Mouse (Mus musculus): ENCODE results near the gene Elmo3. TPM values are rescaled to one million over a fixed set of nuclear protein-coding genes. Genes with fewer than 3 reads are reported as not detected.

Gene Elmo3
- polyA plus RNA-seq, 1 experiment from 2014 or later: 8.9 TPM

DNA sequence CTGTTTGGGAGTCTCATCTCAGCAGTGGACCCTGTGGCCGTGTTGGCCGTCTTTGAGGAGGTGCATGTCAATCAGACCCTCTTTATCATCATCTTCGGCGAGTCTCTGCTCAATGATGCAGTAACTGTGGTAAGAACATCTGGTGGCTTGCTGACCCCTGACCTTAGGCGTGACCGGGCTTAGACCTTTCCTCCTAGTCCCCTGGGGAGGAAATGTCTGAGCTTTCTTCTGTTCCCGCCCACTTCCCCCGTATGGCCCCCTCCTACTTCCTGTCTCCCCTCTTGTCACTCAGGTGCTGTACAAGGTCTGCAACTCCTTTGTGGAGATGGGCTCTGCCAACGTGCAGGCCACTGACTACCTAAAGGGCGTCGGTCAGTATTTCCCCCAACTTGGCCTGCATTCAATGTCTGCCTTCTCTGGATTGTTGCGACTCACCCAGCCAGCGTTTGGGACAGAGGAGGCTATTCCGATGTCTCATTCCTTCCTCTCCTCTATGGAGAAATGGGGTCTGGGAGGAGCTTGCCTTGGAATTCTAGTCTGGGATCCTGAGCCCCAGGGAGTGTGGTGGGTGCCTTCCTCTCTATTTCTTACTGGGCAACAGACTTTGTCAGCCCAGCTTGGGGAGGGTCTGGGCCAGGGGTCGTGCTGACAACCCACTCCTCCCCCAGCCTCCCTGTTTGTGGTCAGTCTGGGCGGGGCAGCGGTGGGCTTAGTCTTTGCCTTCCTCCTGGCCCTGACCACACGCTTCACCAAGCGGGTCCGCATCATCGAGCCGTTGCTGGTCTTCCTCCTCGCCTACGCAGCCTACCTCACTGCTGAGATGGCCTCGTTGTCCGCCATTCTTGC is 50.0 kb downstream of the Elmo3 start:
- Histone ChIP-seq H3K9me3 (no peaks in the 10 kb centered on the region), H3K4me3 (no peak overlapping the region), H3K27ac (no peak overlapping the region), H3K9ac (no peak overlapping the region), H3K36me3 (peaks cover 12% of the 10 kb centered on the region), H3K4me1 (peaks cover 22% of the 10 kb centered on the region), H3K27me3 (no peaks in the 10 kb centered on the region), H3K4me2 (no peak overlapping the region)
- 63% methylated on average over 26 of the region's 26 CpGs for WGBS
- ATAC-seq (ENCODE audit: insufficient number of reproducible peaks, low FRiP score, low TSS enrichment, low read depth): no peak

DNA sequence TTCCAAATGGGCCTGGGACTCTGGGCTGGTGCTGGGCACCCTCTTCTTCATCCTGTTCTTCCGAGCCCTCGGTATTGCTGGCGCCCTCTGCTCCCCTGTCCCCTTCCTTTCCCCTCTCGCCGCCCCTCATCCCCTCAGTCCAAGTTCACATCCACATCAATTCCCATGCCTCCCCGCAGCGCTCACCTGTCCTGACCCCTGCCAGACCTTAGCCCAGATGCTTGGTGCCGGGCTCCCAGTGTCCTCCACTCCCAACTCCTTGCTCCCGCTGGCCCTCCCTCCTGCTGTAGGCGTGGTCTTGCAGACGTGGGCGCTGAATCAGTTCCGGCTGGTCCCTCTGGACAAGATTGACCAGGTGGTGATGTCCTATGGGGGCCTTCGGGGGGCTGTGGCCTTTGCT is 51.3 kb downstream of the Elmo3 start:
- 88% methylated on average over 14 of the region's 14 CpGs for WGBS
- H3K4me1 ChIP-seq: peaks cover 25% of the 10 kb centered on the region
- H3K9ac ChIP-seq: no peak overlapping the region

DNA sequence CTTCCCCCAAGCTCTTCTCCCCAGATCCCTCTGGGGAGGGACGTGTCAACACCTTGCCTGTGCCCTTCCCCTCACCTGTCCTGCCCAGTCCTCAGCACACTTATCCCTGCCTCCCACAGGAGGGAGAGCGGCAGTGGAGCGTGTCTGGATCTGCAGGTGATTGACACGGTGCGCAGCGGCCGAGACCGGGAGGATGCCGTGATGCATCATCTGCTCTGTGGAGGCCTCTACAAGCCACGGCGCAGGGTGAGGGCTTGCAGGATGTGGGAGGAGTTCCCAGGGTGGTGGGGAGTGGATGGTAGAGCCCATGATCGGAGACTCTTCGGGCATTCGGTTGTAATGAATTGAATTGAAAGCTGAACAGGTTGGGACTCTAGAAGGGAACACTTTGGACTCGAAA is 53.8 kb downstream of the Elmo3 start:
- no peaks in the 10 kb centered on the region for H3K27me3 ChIP-seq
- WGBS: 72% methylated on average over 15 of the region's 15 CpGs
- H3K36me3 ChIP-seq: peaks cover 12% of the 10 kb centered on the region
- peaks cover 31% of the 10 kb centered on the region for H3K4me1 ChIP-seq
- H3K27ac ChIP-seq: no peak overlapping the region
- ATAC-seq (ENCODE audit: insufficient number of reproducible peaks, low FRiP score, low TSS enrichment, low read depth): no peak
- no peak overlapping the region for H3K4me3 ChIP-seq
- no peaks in the 10 kb centered on the region for H3K9me3 ChIP-seq
- H3K9ac ChIP-seq: no peak overlapping the region
- no peak overlapping the region for H3K4me2 ChIP-seq

More for the DNA sequence above, 51.3 kb downstream of the Elmo3 start:
- Histone ChIP-seq H3K36me3 (peaks cover 12% of the 10 kb centered on the region), H3K4me2 (no peak overlapping the region), H3K9me3 (no peaks in the 10 kb centered on the region), H3K27me3 (no peaks in the 10 kb centered on the region), H3K4me3 (no peak overlapping the region), H3K27ac (no peak overlapping the region)
- no peak for ATAC-seq (ENCODE audit: insufficient number of reproducible peaks, low FRiP score, low TSS enrichment, low read depth)

DNA sequence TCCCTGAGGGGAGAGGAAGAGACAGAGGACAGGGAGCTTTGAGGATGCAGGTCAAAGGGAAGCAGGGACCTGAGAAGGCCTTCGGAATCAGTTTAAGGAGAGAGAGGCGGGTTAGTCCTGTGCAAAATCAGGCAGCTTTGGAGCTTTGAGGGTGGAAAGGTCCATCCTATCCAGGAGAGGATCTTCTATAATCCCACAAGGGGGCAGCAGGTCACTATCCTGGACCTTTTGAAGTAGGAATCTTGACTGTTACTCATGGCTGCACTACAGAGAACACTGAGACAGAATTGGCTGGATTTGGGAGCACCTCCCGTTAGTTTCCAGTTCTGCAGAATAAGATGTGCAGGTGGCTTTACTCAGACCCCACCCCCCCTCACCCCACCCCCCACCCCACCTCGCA is 54.2 kb downstream of the Elmo3 start:
- ATAC-seq (ENCODE audit: insufficient number of reproducible peaks, low FRiP score, low TSS enrichment, low read depth): no peak
- WGBS: 50% methylated on average over 4 of the region's 4 CpGs
- Histone ChIP-seq H3K27me3 (no peaks in the 10 kb centered on the region), H3K4me1 (peaks cover 27% of the 10 kb centered on the region), H3K36me3 (peaks cover 12% of the 10 kb centered on the region), H3K27ac (no peak overlapping the region), H3K9me3 (no peaks in the 10 kb centered on the region), H3K9ac (no peak overlapping the region), H3K4me3 (no peak overlapping the region), H3K4me2 (no peak overlapping the region)

MicroRNAs within 50 kb of the gene (microRNA counts, 519-probe panel; counts per million panel counts)
- microRNA mmu-miR-328: 2,158 counts per million, percentile 40 among the panel's probes with 10 or more counts

Small RNA genes lying within 50 kb of the gene (microRNA-seq; reads per million reads assigned to microRNA genes)
- not detected for gene Gm27320
- 149 reads per million, percentile 54 among the genes with 10 or more reads in this experiment for gene Mir328

Other genes starting within 250 kb of the Elmo3 start
- gene Ces3b, start 221.8 kb upstream of the Elmo3 start, polyA plus RNA-seq (2015; fragmentation: Nextera tagmentation; extraction: Ambion mirVana): not detected in 2 replicates
- not detected in 2 replicates for gene Ces4a, start 173.8 kb upstream of the Elmo3 start, polyA plus RNA-seq (2015; fragmentation: Nextera tagmentation; extraction: Ambion mirVana)
- gene Cbfb, start 134.9 kb upstream of the Elmo3 start, polyA plus RNA-seq (2015; fragmentation: Nextera tagmentation; extraction: Ambion mirVana): 77.3 and 89.0 TPM in 2 replicates
- gene D230025D16Rik, start 80.5 kb upstream of the Elmo3 start, polyA plus RNA-seq (2015; fragmentation: Nextera tagmentation; extraction: Ambion mirVana): 25.6 and 28.7 TPM in 2 replicates
- gene B3gnt9, start 50.4 kb upstream of the Elmo3 start, polyA plus RNA-seq (2015; fragmentation: Nextera tagmentation; extraction: Ambion mirVana): 50.7 and 50.8 TPM in 2 replicates
- gene Tradd, start 41.0 kb upstream of the Elmo3 start, polyA plus RNA-seq (2015; fragmentation: Nextera tagmentation; extraction: Ambion mirVana): 30.8 and 38.0 TPM in 2 replicates
- gene Fbxl8, start 41.0 kb upstream of the Elmo3 start, polyA plus RNA-seq (2015; fragmentation: Nextera tagmentation; extraction: Ambion mirVana): 4.6 and 4.9 TPM in 2 replicates
- 0.33 and 0.41 TPM in 2 replicates for gene Hsf4, start 35.8 kb upstream of the Elmo3 start, polyA plus RNA-seq (2015; fragmentation: Nextera tagmentation; extraction: Ambion mirVana)
- gene Nol3, start 29.5 kb upstream of the Elmo3 start, polyA plus RNA-seq (2015; fragmentation: Nextera tagmentation; extraction: Ambion mirVana): 3.1 and 5.3 TPM in 2 replicates
- gene 4931428F04Rik, start 15.7 kb upstream of the Elmo3 start, polyA plus RNA-seq (2015; fragmentation: Nextera tagmentation; extraction: Ambion mirVana): 11.0 and 11.1 TPM in 2 replicates
- 9.0 and 10.6 TPM in 2 replicates for gene Exoc3l, start 9.5 kb upstream of the Elmo3 start, polyA plus RNA-seq (2015; fragmentation: Nextera tagmentation; extraction: Ambion mirVana)
- 63.7 and 65.5 TPM in 2 replicates for gene E2f4, start 7.9 kb upstream of the Elmo3 start, polyA plus RNA-seq (2015; fragmentation: Nextera tagmentation; extraction: Ambion mirVana)
- gene Lrrc29, start 20.7 kb downstream of the Elmo3 start, polyA plus RNA-seq (2015; fragmentation: Nextera tagmentation; extraction: Ambion mirVana): 1.7 and 1.9 TPM in 2 replicates
- gene Tmem208, start 20.8 kb downstream of the Elmo3 start, polyA plus RNA-seq (2015; fragmentation: Nextera tagmentation; extraction: Ambion mirVana): 120 and 129 TPM in 2 replicates
- gene Fhod1, start 42.4 kb downstream of the Elmo3 start, polyA plus RNA-seq (2015; fragmentation: Nextera tagmentation; extraction: Ambion mirVana): 1.6 and 1.8 TPM in 2 replicates
- gene Slc9a5, start 43.2 kb downstream of the Elmo3 start, polyA plus RNA-seq (2015; fragmentation: Nextera tagmentation; extraction: Ambion mirVana): 2.7 and 2.9 TPM in 2 replicates
- 0.55 and 0.88 TPM in 2 replicates for gene Plekhg4, start 67.7 kb downstream of the Elmo3 start, polyA plus RNA-seq (2015; fragmentation: Nextera tagmentation; extraction: Ambion mirVana)
- gene Kctd19, start 107.9 kb downstream of the Elmo3 start, polyA plus RNA-seq (2015; fragmentation: Nextera tagmentation; extraction: Ambion mirVana): not detected in 2 replicates
- gene Lrrc36, start 108.0 kb downstream of the Elmo3 start, polyA plus RNA-seq (2015; fragmentation: Nextera tagmentation; extraction: Ambion mirVana): 0.37 and 0.53 TPM in 2 replicates
- gene Tppp3, start 165.9 kb downstream of the Elmo3 start, polyA plus RNA-seq (2015; fragmentation: Nextera tagmentation; extraction: Ambion mirVana): 160 and 305 TPM in 2 replicates
- gene Zdhhc1, start 191.3 kb downstream of the Elmo3 start, polyA plus RNA-seq (2015; fragmentation: Nextera tagmentation; extraction: Ambion mirVana): 40.0 and 42.2 TPM in 2 replicates
- gene Hsd11b2, start 213.2 kb downstream of the Elmo3 start, polyA plus RNA-seq (2015; fragmentation: Nextera tagmentation; extraction: Ambion mirVana): 1.2 and 1.9 TPM in 2 replicates